Mouse (Mus musculus) layer of hippocampus, postnatal 10 days (tissue): ENCODE results near the gene Sp140. TPM values are rescaled to one million over a fixed set of nuclear protein-coding genes. Genes with fewer than 3 reads are reported as not detected.
"Not testable (repeated sequence)": the region's sequence is repeated elsewhere in the genome, so short reads cannot be mapped to it uniquely, and the experiment has no call there.

Experiments used
- DNase-seq, 2 experiments: peaks; one replicate each; pipeline ENCODE4 v3.0.0; 2021; ENCODE audit warnings: low spot score in 2 of 2
- long read RNA-seq: library from polyadenylated mRNA; stranded (forward); transcript quantifications from one replicate; pipeline ENCODE4 v2.0.0, GENCODE M21; 2023
- total RNA-seq, 2 experiments: library from RNA; stranded (reverse); gene quantifications; 2 replicates each; pipeline ENCODE4 v1.2.3; 2021

Gene Sp140
- 1 to 10 TPM; 1.2 to 1.6 TPM for total RNA-seq
- long read RNA-seq, result 0 reads

- DNase-seq, result not testable (repeated sequence)
These were observed at the start of gene Sp140 for GRCm38 (mm10) chr1:85600078-85600477. TSS of gene Sp140 (plus strand) at chr1:85600378.

GRCm38 (mm10) chr1:85555261-85555660 lies 44.9 kb upstream of the Sp140 start:
- DNase-seq, result peak in 1 of 2 experiments; percentile 7

GRCm38 (mm10) chr1:85573554-85573953 lies 26.6 kb upstream of the Sp140 start:
- DNase-seq, result not testable (repeated sequence)

GRCm38 (mm10) chr1:85575376-85575775 lies 24.8 kb upstream of the Sp140 start, which contains the start of gene G530012D18Rik:
TSS of gene G530012D18Rik (plus strand) at chr1:85575676.
- DNase-seq, result not testable (repeated sequence)

GRCm38 (mm10) chr1:85578372-85579010 lies 21.7 kb upstream of the Sp140 start:
- not testable (repeated sequence) for DNase-seq

DNA sequence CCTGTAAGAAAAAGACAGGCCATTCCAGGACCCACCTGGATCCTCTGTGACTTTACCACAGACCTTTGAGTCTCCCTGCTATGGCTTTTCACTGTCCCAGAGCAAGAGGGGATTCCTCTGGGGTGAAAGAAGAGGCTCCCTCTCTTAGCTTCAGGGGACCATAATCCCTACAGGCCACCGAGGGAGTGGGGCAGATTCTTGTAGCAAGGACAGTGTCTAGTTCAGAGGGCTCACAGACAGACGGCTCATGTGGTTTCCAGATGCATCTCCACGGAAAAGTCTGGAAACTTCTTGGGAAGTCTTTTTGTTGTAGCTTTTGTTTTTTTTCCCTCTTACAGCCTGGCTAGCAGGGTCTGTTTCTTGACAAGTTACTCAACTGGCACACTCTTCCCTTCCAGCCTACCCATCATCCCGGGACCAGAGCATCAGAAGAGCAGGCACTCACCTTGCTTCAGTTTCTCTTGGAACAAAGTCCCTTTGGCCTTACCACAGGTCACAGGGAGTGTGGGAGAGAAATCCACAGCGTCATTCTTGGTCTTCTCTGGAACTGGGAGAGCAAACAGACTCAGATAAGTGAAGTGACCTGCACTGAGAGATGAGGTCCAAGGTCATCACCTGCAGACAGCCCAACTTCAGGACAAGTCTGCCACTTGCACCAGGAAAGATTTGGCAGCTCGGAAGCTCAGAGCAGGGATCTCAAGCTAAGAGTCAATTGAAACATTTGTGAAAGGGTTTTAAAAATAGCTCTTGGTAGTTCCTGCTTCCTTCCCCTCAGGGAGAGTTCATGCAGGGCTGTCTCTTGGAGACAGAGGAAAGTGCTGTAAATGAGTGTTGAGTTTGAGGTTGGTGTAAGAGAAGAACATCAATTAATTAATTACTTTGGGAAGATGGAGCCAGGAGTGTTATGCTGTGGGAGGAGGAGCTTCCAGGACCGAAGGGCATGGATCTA lies 20.7 kb upstream of the Sp140 start:
- DNase-seq, result not testable (repeated sequence)

- DNase-seq, result not testable (repeated sequence)
These were observed 20.0 kb upstream of the Sp140 start for GRCm38 (mm10) chr1:85580148-85580534.

DNA sequence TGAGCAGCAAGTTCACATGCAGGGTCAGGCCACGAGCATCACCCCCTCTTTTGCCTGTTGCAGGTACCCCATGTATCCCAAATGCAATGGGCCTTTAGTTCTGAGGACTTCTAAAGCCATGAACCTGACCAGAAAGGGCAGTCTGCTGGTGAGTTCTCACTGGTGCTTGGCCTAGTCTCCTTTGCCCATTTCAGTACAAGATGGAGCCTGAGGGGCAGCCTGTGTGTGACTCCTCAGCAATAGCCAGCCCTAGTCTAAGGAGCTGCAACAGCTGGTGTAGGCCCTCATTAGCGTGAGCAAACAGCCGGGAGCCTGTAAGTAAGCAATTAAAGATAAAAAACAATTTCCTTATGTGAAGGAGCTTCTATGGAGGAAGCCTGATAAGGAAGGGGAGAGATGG lies 19.6 kb upstream of the Sp140 start:
- not testable (repeated sequence) for DNase-seq

- not testable (repeated sequence) for DNase-seq
These were observed 18.7 kb upstream of the Sp140 start for GRCm38 (mm10) chr1:85581518-85581917.

DNA sequence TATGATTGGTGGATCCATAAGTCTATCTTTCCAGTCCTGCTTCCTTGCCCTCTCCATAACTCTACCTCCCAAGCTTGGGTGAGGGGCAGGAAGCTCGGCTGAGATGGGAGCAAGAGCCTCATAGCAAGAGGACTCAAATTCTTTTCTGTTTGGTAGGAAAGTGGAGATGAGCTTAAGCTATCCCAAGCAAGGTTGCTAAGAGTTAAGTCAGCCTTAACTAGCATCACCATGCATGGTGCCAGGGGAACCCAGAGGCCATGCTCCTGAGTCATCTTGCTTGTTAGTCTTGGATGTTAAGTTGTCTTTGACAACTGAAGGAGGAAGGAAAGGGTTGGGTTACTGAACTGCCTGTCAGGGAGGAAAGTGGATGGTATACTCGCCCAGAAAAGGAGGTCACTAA lies 11.5 kb upstream of the Sp140 start:
- DNase-seq, result not testable (repeated sequence)

GRCm38 (mm10) chr1:85592526-85592925 lies 7.7 kb upstream of the Sp140 start:
- DNase-seq, result not testable (repeated sequence)

GRCm38 (mm10) chr1:85598271-85599012 lies 1.7 kb upstream of the Sp140 start, which contains the start of gene Sp110:
TSS of gene Sp110 (minus strand) at chr1:85598817.
- not testable (repeated sequence) for DNase-seq

GRCm38 (mm10) chr1:85600794-85601193 lies 616 bp downstream of the Sp140 start:
- DNase-seq, result not testable (repeated sequence)

DNA sequence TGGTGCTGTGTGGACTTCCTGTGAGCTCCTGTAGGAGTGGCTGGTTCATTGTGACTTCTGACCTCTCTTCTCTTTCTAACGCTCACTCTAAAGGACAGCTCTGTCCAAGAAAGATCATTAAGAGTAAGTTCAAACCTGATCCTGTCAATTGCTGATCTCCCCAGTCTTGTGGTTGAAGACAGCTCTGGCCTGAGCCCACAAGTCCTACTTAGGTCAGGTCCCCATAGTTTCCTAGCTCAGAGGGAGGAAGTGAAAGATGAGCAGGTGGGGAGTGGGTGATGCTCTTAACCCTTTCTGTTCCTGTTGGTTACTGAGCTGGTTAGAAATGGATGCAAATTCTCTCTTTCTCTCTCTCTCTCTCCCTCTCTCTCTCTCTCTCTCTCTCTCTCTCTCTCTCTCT lies 4.2 kb downstream of the Sp140 start:
- not testable (repeated sequence) for DNase-seq

- not testable (repeated sequence) for DNase-seq
These were observed 8.2 kb downstream of the Sp140 start for GRCm38 (mm10) chr1:85608361-85608760.

DNA sequence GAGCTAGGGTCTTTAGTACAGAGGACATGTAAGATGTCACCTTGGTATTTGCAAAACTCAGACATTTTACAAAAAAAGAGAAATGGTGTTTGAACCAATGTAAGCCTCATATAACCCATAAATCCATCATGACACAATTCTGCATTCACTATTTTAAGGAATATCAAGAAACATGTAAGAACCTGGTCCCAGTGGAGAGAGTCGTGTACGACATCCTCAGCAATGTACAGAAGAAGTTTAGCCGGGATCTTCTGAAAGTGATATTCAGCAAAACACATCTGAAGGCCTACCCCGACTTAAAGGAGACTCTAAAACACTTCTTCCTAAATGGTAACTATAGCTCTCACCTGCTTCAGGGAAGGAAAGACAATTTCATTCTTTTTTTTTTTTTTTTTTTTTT lies 10.4 kb downstream of the Sp140 start:
- not testable (repeated sequence) for DNase-seq

DNA sequence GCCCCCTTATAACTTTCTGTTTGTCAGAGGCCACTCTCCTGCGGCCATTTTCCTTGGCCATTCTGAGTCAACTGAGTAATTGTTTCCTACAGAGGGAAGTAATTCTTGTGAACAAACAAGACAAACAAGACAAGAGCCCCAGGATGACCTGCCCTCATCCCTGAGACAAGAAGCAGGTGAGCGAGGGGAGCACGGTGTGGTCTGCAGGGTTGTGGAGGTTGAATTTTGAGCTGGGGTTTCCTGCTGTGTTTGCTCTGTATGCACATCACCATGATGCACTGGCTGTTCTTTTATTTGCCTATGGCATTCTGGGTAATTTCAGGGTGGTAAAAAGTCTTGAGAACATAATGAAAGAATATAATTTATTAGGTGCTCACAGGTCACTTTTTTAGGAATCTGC lies 14.9 kb downstream of the Sp140 start:
- DNase-seq, result not testable (repeated sequence)

DNA sequence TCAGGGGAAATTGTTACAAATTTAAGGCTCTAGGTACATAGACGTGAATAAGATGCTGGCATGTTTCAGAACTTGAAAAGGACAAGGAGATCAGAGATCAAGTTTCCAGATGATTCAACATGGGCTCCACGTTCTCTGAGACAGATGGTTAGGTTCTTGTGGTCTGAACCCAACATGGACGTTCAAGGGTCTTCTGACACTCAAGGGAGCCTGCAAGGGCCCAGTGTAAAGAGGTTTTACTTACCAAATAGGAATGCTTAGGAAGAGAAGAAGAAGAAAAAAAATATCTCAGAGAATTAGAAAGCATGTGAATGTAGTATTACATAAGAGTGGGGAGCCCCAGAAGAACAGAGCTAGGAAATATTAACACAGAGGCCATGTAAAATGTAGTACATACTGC lies 15.6 kb downstream of the Sp140 start:
- not testable (repeated sequence) for DNase-seq

DNA sequence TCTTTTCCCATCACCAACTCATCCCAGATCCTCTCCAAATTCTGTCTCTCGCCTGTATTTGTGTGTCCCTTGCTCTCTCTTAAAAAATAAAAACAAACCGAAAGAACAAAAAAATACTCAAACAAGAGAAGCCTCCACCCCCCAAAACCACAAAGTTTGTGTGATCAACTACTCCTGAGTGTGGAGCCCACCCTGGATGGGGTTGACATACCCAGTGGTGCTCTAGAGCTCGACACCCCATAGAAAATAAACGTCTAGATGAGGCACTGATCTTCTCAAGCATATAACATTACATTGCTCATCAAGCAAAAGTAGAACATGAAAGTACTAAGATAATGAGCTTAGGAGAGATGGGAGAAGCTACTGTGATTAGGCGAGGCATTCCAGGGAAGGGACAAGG lies 17.0 kb downstream of the Sp140 start:
- DNase-seq, result not testable (repeated sequence)

GRCm38 (mm10) chr1:85618689-85619088 lies 18.5 kb downstream of the Sp140 start:
- DNase-seq, result not testable (repeated sequence)

DNA sequence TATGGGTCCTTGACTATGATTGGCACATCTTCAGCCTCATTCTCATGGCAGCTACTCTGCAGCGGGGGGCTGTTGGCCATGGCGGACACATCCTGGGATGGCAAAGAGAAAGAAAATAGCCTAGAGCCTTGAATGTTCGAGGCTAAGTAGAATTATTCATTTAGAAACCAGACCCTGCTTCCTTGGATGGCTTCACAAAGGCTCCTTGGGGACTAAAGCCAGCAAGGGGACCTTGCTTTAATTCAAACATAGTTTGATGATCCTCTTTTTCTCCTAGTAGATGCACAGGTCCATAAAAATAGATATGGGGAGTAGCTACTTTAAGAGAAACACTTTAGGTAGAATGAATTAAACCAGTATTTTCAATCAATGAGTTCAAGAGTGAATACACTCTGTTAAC lies 36.8 kb downstream of the Sp140 start:
- not testable (repeated sequence) for DNase-seq
